Mouse (Mus musculus): ENCODE results near the gene Mcm2. TPM values are rescaled to one million over a fixed set of nuclear protein-coding genes. Genes with fewer than 3 reads are reported as not detected.
A peak's percentile ranks its signal among the peaks of the same experiment; 100 is the strongest.

The Mcm2 gene
- total RNA-seq, 1 experiment = 237 TPM

DNA sequence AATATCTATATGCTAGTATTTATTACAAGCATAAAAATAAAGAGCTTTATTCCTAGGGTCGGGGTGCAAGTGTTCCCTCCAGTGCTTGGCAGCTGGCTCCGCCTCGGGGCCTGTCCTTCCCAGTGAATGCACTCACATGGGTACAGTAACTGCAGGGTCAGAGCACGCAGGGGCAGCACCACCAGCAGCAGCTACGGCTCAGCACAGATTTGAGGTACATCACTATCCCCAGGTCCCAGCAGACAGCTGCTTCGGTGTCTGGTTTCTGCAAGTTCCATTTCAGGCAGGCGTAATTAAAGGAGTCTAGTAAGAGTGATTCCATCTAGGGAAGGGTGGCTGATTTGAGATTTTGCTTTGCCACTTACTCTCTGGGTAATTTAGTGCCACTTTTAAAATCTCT is 40.2 kb downstream of the Mcm2 start:
- Histone ChIP-seq H3K4me1 (ENCODE audit: control insufficient read depth in 2 of 2, insufficient read depth in 2 of 2, low read length in 2 of 2, poor library complexity in 1 of 2) (0 out of 4 replicates have a peak, but pooled peaks cover 0 to 1% of the 10 kb centered on the region in 2 experiments), H3K9ac (ENCODE audit: insufficient read depth, low read depth, low read length, poor library complexity, severe bottlenecking) (no peak overlapping the region), H3K27ac (ENCODE audit: insufficient read depth, low read depth, low read length, poor library complexity, severe bottlenecking) (no peak overlapping the region), H3K36me3 (ENCODE audit: control insufficient read depth, insufficient read depth, low read length, poor library complexity, severe bottlenecking) (no peaks in the 10 kb centered on the region), H3K4me3 (ENCODE audit: insufficient read depth in 1 of 2, low read depth in 1 of 2, low read length in 2 of 2, poor library complexity in 1 of 2, severe bottlenecking in 1 of 2) (no peak overlapping the region), H3K9me3 (ENCODE audit: control insufficient read depth, insufficient read depth, low read depth, low read length) (no peaks in the 10 kb centered on the region)
- in situ Hi-C loops (cut with MboI; ENCODE audit: low sequenced_read_pairs in 2 of 2, unreplicated experiment in 2 of 2) = loop anchor here in 1 of 2 experiments (10.0 kb wide), 1 partner anchor 304 kb away; no protein-coding TSS in a partner anchor
- TF ChIP-seq ZC3H11A (IDR thresholded peaks at IDR 0.05; ENCODE audit: borderline replicate concordance, low read depth, low read length) = no peak
- TF ChIP-seq CHD2 (IDR thresholded peaks at IDR 0.05; ENCODE audit: low read depth, low read length) = no peak
- no peak for TF ChIP-seq MAFK (IDR thresholded peaks at IDR 0.05; ENCODE audit: insufficient read depth, low read depth, low read length)
- TF ChIP-seq ZNF384 (IDR thresholded peaks at IDR 0.05; ENCODE audit: low read depth, low read length) = no peak
- TF ChIP-seq HCFC1 (IDR thresholded peaks at IDR 0.05; ENCODE audit: borderline replicate concordance, insufficient read depth, low read length) = no peak
- DNase-seq (ENCODE audit: low read depth, low spot score) = no peak

GRCm38 (mm10) chr6:88857830-88858229 is 40.8 kb downstream of the Mcm2 start:
- in situ Hi-C loops (cut with MboI; ENCODE audit: low sequenced_read_pairs in 2 of 2, unreplicated experiment in 2 of 2) = loop anchor here in 1 of 2 experiments (10.0 kb wide), 1 partner anchor 303 kb away; no protein-coding TSS in a partner anchor
- no peak for DNase-seq (ENCODE audit: low read depth, low spot score)
- TF ChIP-seq ZNF384 (IDR thresholded peaks at IDR 0.05; ENCODE audit: low read depth, low read length) (no peak), MAFK (IDR thresholded peaks at IDR 0.05; ENCODE audit: insufficient read depth, low read depth, low read length) (no peak), HCFC1 (IDR thresholded peaks at IDR 0.05; ENCODE audit: borderline replicate concordance, insufficient read depth, low read length) (no peak), CHD2 (IDR thresholded peaks at IDR 0.05; ENCODE audit: low read depth, low read length) (no peak), ZC3H11A (IDR thresholded peaks at IDR 0.05; ENCODE audit: borderline replicate concordance, low read depth, low read length) (no peak)
- Histone ChIP-seq H3K4me3 (ENCODE audit: insufficient read depth in 1 of 2, low read depth in 1 of 2, low read length in 2 of 2, poor library complexity in 1 of 2, severe bottlenecking in 1 of 2) (no peak overlapping the region), H3K36me3 (ENCODE audit: control insufficient read depth, insufficient read depth, low read length, poor library complexity, severe bottlenecking) (no peaks in the 10 kb centered on the region), H3K9ac (ENCODE audit: insufficient read depth, low read depth, low read length, poor library complexity, severe bottlenecking) (no peak overlapping the region), H3K4me1 (ENCODE audit: control insufficient read depth in 2 of 2, insufficient read depth in 2 of 2, low read length in 2 of 2, poor library complexity in 1 of 2) (0 out of 4 replicates have a peak, but pooled peaks cover 0 to 1% of the 10 kb centered on the region in 2 experiments), H3K9me3 (ENCODE audit: control insufficient read depth, insufficient read depth, low read depth, low read length) (no peaks in the 10 kb centered on the region), H3K27ac (ENCODE audit: insufficient read depth, low read depth, low read length, poor library complexity, severe bottlenecking) (no peak overlapping the region)

- no peak for DNase-seq (ENCODE audit: low read depth, low spot score)
- Histone ChIP-seq H3K36me3 (ENCODE audit: control insufficient read depth, insufficient read depth, low read length, poor library complexity, severe bottlenecking) (no peaks in the 10 kb centered on the region), H3K4me1 (ENCODE audit: control insufficient read depth in 2 of 2, insufficient read depth in 2 of 2, low read length in 2 of 2, poor library complexity in 1 of 2) (0 out of 4 replicates have a peak, but pooled peaks cover 0 to 1% of the 10 kb centered on the region in 2 experiments), H3K9me3 (ENCODE audit: control insufficient read depth, insufficient read depth, low read depth, low read length) (no peaks in the 10 kb centered on the region), H3K27ac (ENCODE audit: insufficient read depth, low read depth, low read length, poor library complexity, severe bottlenecking) (no peak overlapping the region), H3K9ac (ENCODE audit: insufficient read depth, low read depth, low read length, poor library complexity, severe bottlenecking) (no peak overlapping the region), H3K4me3 (ENCODE audit: insufficient read depth in 1 of 2, low read depth in 1 of 2, low read length in 2 of 2, poor library complexity in 1 of 2, severe bottlenecking in 1 of 2) (no peak overlapping the region)
- TF ChIP-seq ZNF384 (IDR thresholded peaks at IDR 0.05; ENCODE audit: low read depth, low read length) (no peak), MAFK (IDR thresholded peaks at IDR 0.05; ENCODE audit: insufficient read depth, low read depth, low read length) (no peak), CHD2 (IDR thresholded peaks at IDR 0.05; ENCODE audit: low read depth, low read length) (no peak), HCFC1 (IDR thresholded peaks at IDR 0.05; ENCODE audit: borderline replicate concordance, insufficient read depth, low read length) (no peak), ZC3H11A (IDR thresholded peaks at IDR 0.05; ENCODE audit: borderline replicate concordance, low read depth, low read length) (no peak)
- in situ Hi-C loops (cut with MboI; ENCODE audit: low sequenced_read_pairs in 2 of 2, unreplicated experiment in 2 of 2) = loop anchor here in 1 of 2 experiments (10.0 kb wide), 1 partner anchor 302 kb away; no protein-coding TSS in a partner anchor
Observed at GRCm38 (mm10) chr6:88857249-88857648, 41.3 kb downstream of the Mcm2 start.

DNA sequence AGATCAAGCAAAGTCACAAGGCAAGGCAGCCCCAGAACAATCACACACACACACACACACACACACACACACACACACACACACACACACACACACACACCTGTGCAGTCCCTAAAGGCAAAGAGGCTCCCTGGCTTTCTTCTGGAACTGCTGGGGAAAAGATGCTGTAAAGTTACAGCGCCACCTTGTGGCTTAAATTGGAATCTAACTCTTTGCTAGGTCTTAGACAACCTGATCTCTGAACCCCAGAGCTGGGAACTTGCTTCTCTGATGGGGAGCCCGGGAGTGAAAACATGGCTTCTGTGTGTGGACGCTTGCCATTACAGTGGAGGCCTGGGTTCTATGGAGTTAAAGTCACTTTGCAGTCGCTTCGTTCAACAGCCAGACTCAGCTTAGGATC is 42.9 kb downstream of the Mcm2 start:
- peak; percentile 84 for DNase-seq (ENCODE audit: low read depth, low spot score)
- Histone ChIP-seq H3K27ac (ENCODE audit: insufficient read depth, low read depth, low read length, poor library complexity, severe bottlenecking) (no peak overlapping the region), H3K4me1 (ENCODE audit: control insufficient read depth in 2 of 2, insufficient read depth in 2 of 2, low read length in 2 of 2, poor library complexity in 1 of 2) (0 out of 4 replicates have a peak, but pooled peaks cover 0 to 1% of the 10 kb centered on the region in 2 experiments), H3K4me3 (ENCODE audit: insufficient read depth in 1 of 2, low read depth in 1 of 2, low read length in 2 of 2, poor library complexity in 1 of 2, severe bottlenecking in 1 of 2) (no peak overlapping the region), H3K36me3 (ENCODE audit: control insufficient read depth, insufficient read depth, low read length, poor library complexity, severe bottlenecking) (no peaks in the 10 kb centered on the region), H3K9me3 (ENCODE audit: control insufficient read depth, insufficient read depth, low read depth, low read length) (no peaks in the 10 kb centered on the region), H3K9ac (ENCODE audit: insufficient read depth, low read depth, low read length, poor library complexity, severe bottlenecking) (no peak overlapping the region)
- in situ Hi-C loops (cut with MboI; ENCODE audit: low sequenced_read_pairs in 2 of 2, unreplicated experiment in 2 of 2) = loop anchor here in 1 of 2 experiments (10.0 kb wide), 1 partner anchor 301 kb away; no protein-coding TSS in a partner anchor
- TF ChIP-seq ZC3H11A (IDR thresholded peaks at IDR 0.05; ENCODE audit: borderline replicate concordance, low read depth, low read length) = peak; percentile 74; the same call in 1 of the 2 replicates
- TF ChIP-seq CHD2 (IDR thresholded peaks at IDR 0.05; ENCODE audit: low read depth, low read length) = no peak
